Mouse (Mus musculus) macrophage (primary cell): ENCODE measurements around the gene Nme4. TPM values are rescaled to one million over a fixed set of nuclear protein-coding genes. Genes with fewer than 3 reads are reported as not detected.

ENCODE experiments used
- H3K27ac ChIP-seq: fragments of 350-480 bp; formaldehyde crosslinking; 2 replicates; pipeline ENCODE4 v1.9.0; 2021
- H3K36me3 ChIP-seq: fragments of 350-480 bp; formaldehyde crosslinking; 2 replicates; pipeline ENCODE4 v1.9.0; 2021; ENCODE audit errors: inconsistent target
- H3K4me3 ChIP-seq: fragments of 350-480 bp; formaldehyde crosslinking; 2 replicates; pipeline ENCODE4 v1.9.0; 2021; ENCODE audit errors: inconsistent target
- H3K79me2 ChIP-seq: fragments of 350-480 bp; formaldehyde crosslinking; 2 replicates; pipeline ENCODE4 v1.9.0; 2021; ENCODE audit errors: inconsistent target
- WGBS: methylation state at CpG from one replicate; pipeline ENCODE4 v1.1.7; 2026; ENCODE audit warnings: inconsistent platforms; ENCODE audit not compliant: missing documents; 5-methylcytosine and 5-hydroxymethylcytosine counted together
- polyA plus RNA-seq: library from polyadenylated mRNA; stranded (reverse); fragments of 250-400 nt; gene quantifications from 3 replicates; pipeline ENCODE4 v1.2.4, GENCODE M21; 2018; ENCODE audit warnings: inconsistent platforms

The Nme4 gene
- polyA plus RNA-seq, 1 experiment from 2014 or later, result 16.3 TPM

GRCm38 (mm10) chr17:26064916-26065315 is 30.5 kb downstream of the Nme4 start:
- no peak overlapping the region for H3K4me3 ChIP-seq
- H3K36me3 ChIP-seq, result no peaks in the 10 kb centered on the region
- 28% methylated on average over 6 of the region's 6 CpGs for WGBS
- no peaks in the 10 kb centered on the region for H3K79me2 ChIP-seq
- no peak overlapping the region for H3K27ac ChIP-seq

GRCm38 (mm10) chr17:26057787-26058567 is 37.4 kb downstream of the Nme4 start:
- no peaks in the 10 kb centered on the region for H3K36me3 ChIP-seq
- 98% methylated on average over 9 of the region's 9 CpGs for WGBS
- no peaks in the 10 kb centered on the region for H3K79me2 ChIP-seq
- no peak overlapping the region for H3K27ac ChIP-seq
- no peak overlapping the region for H3K4me3 ChIP-seq

DNA sequence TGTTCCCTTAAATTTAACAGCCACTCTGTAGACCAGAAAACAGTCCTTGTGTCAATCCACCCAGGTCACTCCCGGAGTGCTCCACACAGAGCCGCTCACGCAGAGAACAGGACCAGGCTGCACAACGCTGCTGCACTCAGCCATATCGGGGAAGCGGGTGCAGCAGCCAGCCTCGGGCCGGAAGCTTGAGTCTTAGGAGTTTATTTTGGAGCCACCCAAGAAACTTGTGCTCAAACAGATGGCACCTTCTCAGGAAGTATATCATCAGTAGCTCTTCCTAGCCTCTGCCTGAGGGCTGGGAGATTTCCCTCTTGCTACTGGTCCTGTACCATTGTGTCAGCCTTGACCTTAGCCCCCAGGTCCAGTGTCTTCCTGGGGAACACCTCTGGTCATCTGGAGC is 38.1 kb downstream of the Nme4 start:
- no peak overlapping the region for H3K4me3 ChIP-seq
- no peak overlapping the region for H3K27ac ChIP-seq
- no peaks in the 10 kb centered on the region for H3K36me3 ChIP-seq
- no peaks in the 10 kb centered on the region for H3K79me2 ChIP-seq
- WGBS, result 89% methylated on average over 8 of the region's 8 CpGs

GRCm38 (mm10) chr17:26055164-26055563 is 40.2 kb downstream of the Nme4 start:
- Histone ChIP-seq H3K27ac (no peak overlapping the region), H3K79me2 (no peaks in the 10 kb centered on the region), H3K4me3 (no peak overlapping the region), H3K36me3 (no peaks in the 10 kb centered on the region)
- 90% methylated on average over 6 of the region's 6 CpGs for WGBS

- no peaks in the 10 kb centered on the region for H3K79me2 ChIP-seq
- H3K27ac ChIP-seq, result no peak overlapping the region
- WGBS, result 92% methylated on average over 17 of the region's 17 CpGs
- no peaks in the 10 kb centered on the region for H3K36me3 ChIP-seq
- no peak overlapping the region for H3K4me3 ChIP-seq
These were observed 41.1 kb downstream of the Nme4 start for GRCm38 (mm10) chr17:26054133-26054845.

GRCm38 (mm10) chr17:26052706-26053105 is 42.7 kb downstream of the Nme4 start:
- Histone ChIP-seq H3K36me3 (no peaks in the 10 kb centered on the region), H3K4me3 (no peak overlapping the region), H3K79me2 (no peaks in the 10 kb centered on the region), H3K27ac (no peak overlapping the region)
- 89% methylated on average over 4 of the region's 4 CpGs for WGBS

DNA sequence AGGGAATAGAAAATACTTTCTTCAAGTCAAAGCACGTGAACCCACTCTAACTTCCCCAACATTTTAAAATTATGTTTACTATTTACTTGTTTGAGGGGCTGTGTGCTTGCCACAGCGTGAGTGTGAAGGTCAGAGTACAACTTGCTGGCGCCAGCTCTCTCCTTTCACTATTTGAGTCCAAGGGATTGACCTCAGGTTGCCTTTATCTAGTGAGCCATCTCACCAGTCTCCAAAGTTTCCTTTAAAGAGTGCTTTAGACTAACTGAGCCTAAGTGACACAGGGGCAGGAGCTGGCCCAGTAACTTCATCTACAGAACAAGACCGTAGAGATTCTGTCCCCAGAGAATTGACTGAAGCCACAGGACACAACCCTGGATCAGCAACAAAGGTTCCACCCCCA is 43.3 kb downstream of the Nme4 start:
- WGBS, result 93% methylated on average over 4 of the region's 4 CpGs
- Histone ChIP-seq H3K79me2 (no peaks in the 10 kb centered on the region), H3K36me3 (no peaks in the 10 kb centered on the region), H3K27ac (no peak overlapping the region), H3K4me3 (no peak overlapping the region)

DNA sequence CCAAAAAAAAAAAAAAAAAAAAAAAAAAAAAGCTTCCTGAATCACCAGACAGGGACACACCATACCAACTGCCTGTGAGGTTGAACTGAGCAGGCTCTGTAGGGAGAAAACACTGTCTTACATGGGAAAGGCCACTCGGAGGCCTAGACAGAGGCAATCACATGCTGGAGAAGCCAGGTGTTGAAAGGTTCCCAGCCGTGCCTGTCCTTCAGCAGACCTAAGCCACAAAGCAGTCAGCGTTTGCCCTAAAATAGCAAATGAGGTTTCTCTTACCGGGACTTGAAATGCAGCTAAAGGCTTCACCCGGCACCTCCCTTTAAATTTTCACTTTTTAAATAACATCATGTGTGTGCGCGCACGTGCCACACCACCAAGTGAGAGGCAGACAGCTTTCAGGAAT is 47.3 kb downstream of the Nme4 start:
- 93% methylated on average over 8 of the region's 8 CpGs for WGBS
- Histone ChIP-seq H3K79me2 (no peaks in the 10 kb centered on the region), H3K27ac (no peak overlapping the region), H3K36me3 (no peaks in the 10 kb centered on the region), H3K4me3 (no peak overlapping the region)

- no peaks in the 10 kb centered on the region for H3K79me2 ChIP-seq
- H3K36me3 ChIP-seq, result no peaks in the 10 kb centered on the region
- H3K4me3 ChIP-seq, result no peak overlapping the region
- no peak overlapping the region for H3K27ac ChIP-seq
- 90% methylated on average over 10 of the region's 10 CpGs for WGBS
These were observed 49.0 kb downstream of the Nme4 start for GRCm38 (mm10) chr17:26046253-26046997.

DNA sequence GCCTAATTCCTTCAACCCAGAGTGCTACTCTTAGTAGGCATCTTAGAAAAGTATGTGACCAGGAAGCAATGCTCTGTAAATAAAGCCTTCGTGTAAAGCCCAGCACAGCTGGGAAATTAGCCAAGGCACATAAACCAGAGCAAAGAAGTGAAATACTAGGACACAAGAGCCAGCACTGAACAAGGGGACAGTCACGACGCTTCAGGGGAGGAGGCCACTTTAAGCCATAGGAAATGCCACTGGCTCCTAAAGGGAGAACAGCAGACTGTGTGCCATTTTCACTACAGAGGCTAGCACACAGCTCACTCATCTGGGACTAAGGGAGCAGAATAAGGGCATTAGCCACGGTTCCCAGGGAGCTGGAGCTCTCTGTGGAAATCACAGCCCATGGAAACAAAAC is 50.1 kb downstream of the Nme4 start:
- H3K27ac ChIP-seq, result no peak overlapping the region
- no peaks in the 10 kb centered on the region for H3K36me3 ChIP-seq
- no peak overlapping the region for H3K4me3 ChIP-seq
- 86% methylated on average over 4 of the region's 4 CpGs for WGBS
- H3K79me2 ChIP-seq, result no peaks in the 10 kb centered on the region

- H3K4me3 ChIP-seq, result no peak overlapping the region
- 68% methylated on average over 4 of the region's 5 CpGs for WGBS
- no peak overlapping the region for H3K27ac ChIP-seq
- no peaks in the 10 kb centered on the region for H3K79me2 ChIP-seq
- no peaks in the 10 kb centered on the region for H3K36me3 ChIP-seq
These were observed 52.2 kb downstream of the Nme4 start for GRCm38 (mm10) chr17:26043249-26043636.

DNA sequence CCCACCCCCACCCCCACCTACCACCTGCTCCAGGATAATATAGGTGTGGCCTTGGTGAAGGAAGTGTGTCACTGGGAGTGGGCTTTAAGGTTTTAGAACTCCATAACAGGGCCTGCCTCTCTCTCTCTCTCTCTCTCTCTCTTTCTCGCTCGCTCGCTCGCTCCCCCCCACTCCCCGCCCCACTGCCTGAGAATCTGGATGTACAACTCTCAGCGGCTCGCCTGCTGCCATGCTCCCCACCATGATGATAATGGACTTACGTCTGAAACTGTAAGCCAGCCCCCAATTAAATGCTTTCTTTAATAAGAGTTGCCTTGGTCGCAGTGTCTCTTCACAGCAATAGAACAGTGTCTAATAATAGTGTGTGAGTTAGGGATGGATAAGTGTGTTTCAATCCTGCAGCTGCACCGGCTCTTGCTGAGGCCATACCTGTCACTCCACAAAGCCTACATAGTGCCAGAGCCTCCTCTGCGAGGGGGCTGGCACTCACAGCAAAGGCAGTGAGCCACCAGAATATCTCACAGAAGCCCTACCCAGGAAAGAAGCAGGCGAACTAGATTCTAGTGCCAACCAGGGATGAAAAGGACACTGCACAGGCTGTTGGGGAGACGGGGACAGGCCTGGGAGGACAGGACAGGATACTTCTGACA is 52.7 kb downstream of the Nme4 start:
- H3K36me3 ChIP-seq, result no peaks in the 10 kb centered on the region
- H3K27ac ChIP-seq, result no peak overlapping the region
- 92% methylated on average over 11 of the region's 13 CpGs for WGBS
- H3K79me2 ChIP-seq, result no peaks in the 10 kb centered on the region
- H3K4me3 ChIP-seq, result no peak overlapping the region
